Mouse (Mus musculus): Measurements from ENCODE around the gene Nfkbil1.

DNA sequence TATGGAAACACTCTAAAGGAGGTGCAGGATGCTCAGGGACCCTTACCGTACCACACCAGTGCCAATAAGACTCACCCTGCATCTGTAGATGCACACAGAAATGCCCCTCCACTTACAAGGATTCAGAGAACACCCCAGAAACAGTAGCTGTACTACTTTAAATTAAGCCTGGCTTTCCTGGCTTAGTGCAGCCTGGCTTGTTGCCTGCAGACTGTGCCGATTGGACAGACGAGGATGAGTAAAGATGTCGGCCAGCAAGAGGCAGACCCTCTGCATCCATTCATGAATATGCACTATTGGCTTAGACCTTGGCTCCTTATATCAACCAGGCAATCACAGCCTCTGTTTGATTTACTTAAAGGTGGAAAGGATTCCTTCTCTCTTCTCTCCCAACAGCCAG lies 24.0 kb upstream of the Nfkbil1 start:
- TF ChIP-seq CTCF (IDR thresholded peaks at IDR 0.05; ENCODE audit: insufficient read depth, low read depth, low read length): no peak
- TF ChIP-seq POLR2A (IDR thresholded peaks at IDR 0.05; ENCODE audit: insufficient read depth, low read depth, low read length): no peak
